Mouse (Mus musculus) CD4-positive naive resting alpha-beta T cell, adult 57 days (primary cell): ENCODE measurements around the gene Xlr3b. TPM values are rescaled to one million over a fixed set of nuclear protein-coding genes. Genes with fewer than 3 reads are reported as not detected.

ENCODE experiments used
- total RNA-seq: library from RNA; stranded (reverse); gene quantifications from one replicate; pipeline ENCODE4 v1.2.4, GENCODE M21; 2023

The Xlr3b gene
- 5.2 TPM for total RNA-seq

DNA sequence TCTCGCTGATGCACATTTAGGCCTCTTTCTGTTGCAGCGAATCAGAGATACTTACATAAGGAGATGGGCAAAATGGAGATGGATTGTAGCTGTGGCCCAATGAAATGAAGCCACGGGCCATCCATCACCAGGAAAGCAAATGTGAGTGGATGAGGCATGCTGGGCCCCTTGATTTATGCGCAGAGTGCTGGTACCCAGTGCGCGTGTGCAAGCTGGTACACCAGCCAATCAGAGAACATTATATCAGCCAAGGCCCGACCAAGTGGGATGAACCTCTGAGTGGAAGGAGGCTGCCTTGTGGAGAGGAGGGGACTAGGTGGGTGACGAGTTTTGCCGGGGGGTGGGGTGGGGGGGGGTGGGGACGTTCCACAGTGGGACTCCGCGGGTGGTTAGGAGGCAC lies at the start of gene Xlr3b:
TSS of gene Xlr3b (plus strand) at position 274 of the 400 bp plus-strand sequence.

DNA sequence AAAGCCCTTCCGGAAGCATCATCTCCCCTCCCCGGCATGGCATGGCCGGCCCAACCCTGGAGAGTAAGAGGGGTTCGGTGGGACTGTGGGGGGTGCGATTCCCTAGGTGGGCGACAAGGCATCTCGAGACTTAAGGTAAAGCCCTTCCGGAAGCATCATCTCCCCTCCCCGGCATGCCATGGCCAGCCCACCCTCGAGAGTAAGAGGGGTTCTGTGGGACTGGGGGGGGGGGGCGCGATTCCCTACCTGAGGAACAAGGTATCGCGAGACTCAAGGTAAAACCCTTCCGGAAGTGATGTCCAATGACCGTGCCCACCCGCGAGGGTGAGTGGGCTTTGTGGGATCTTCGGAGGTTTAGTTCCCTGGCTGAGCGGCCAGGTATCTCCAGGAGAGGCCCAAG lies 43.5 kb upstream of the Xlr3b start, which contains the start of gene Xlr5b:
TSS of gene Xlr5b (plus strand) at position 301 of the 400 bp plus-strand sequence.

GRCm38 (mm10) chrX:73149350-73149749 lies 42.7 kb upstream of the Xlr3b start, which contains the start of gene DXBay18:
Gene DXBay18 (minus strand): TSS chrX:73149450.

DNA sequence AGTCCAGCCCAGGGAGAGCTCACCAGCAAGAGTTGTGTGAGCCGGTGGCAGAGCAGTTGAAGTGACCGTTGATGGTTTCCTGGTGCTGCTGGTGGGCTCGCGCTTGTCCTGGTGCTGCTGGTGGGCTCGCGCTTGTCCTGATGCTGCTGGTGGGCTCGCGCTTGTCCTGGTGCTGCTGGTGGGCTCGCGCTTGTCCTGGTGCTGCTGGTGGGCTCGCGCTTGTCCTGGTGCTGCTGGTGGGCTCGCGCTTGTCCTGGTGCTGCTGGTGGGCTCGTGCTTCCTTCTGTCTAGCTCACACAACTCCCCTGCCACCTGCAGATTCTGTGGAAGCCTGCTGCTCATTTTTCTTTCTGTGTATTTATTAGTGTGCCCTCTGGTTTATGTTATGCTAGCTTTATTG lies 15.1 kb upstream of the Xlr3b start, which contains the start of gene Spin2d:
TSS of gene Spin2d (minus strand) at position 101 of the 400 bp plus-strand sequence.

DNA sequence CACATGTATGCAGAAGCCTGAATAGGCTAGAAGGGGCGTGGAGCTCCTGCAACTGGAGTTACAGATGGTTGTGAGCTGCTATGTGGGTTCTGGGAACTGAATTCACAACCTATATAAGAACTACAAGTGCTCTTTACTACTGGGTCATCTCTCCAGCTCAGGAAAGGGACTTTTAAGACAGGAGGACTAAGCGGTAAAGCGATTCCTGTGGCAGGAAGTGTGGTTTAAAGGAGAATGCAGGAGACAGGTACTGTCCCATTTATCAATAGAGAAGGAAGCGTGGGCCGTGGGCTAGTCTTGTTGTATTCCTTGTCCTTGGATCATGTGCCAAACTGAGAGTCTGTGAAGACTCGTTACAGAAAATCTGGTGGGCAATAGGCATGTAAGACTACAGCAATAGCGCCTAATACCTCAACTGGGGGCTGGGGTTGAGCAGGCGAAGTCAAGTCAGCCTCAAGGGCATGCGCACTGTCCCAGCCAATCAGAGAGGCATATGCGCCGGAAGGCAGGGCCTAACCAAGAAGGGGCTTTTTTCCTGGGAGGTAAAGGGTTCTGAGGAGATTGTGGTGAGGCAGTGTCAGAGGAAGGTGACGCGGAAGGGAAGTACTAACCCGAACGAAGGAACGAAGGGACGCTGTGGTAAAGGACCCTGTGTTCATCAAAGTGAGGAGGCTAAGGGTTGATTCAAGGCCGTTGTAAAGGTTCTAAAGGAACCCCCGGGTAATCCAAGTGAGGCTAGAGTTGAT lies 22.0 kb downstream of the Xlr3b start, which contains the start of gene Xlr4b:
TSS of gene Xlr4b (plus strand) at position 515 of the 746 bp plus-strand sequence.

DNA sequence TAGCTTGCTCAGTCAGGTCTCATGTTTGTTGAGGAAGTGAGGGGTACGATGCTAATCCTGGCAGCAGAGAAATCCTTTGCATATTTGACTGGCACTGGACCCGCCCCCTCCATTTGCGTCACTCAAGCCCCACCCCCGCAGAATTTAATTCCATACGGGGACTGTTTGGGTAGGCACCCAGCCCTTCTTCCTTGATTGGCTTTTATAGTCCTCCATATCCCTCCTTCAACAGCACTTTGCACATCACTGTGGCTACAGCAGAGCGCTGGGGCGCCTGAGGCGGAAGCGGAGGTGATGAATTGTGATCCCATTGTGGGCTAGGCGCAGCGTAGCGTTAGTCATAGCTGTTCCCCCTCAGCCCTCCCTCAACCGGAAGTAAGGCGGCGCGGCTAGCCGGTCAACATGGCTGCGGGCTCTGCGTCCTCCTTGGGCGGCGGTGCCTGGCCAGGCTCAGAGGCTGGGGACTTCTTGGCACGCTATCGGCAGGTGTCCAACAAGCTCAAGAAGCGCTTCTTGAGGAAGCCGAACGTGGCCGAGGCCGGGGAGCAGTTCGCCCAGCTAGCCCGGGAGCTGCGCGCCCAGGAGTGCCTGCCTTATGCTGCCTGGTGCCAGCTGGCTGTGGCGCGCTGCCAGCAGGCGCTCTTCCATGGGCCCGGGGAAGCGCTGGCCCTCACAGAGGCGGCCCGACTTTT lies 36.1 kb downstream of the Xlr3b start, which contains the start of gene F8a:
TSS of gene F8a (plus strand) at position 378 of the 692 bp plus-strand sequence.

GRCm38 (mm10) chrX:73242821-73243325 lies 50.9 kb downstream of the Xlr3b start, which contains the start of gene Xlr4c:
Gene Xlr4c (minus strand): TSS chrX:73243130.

Other genes with a start within 250 kb of the Xlr3b start
- gene Zfp185, start 204.9 kb upstream of the Xlr3b start, total RNA-seq = 1.4 TPM
- 1.7 TPM for gene Pnma5, start 155.1 kb upstream of the Xlr3b start, total RNA-seq
- gene Pnma3, start 127.4 kb upstream of the Xlr3b start, total RNA-seq = not detected
- gene Xlr4a, start 109.7 kb upstream of the Xlr3b start, total RNA-seq = 47.3 TPM
- gene Xlr3a, start 95.1 kb upstream of the Xlr3b start, total RNA-seq = 1.0 TPM
- gene Gm14685, start 75.2 kb upstream of the Xlr3b start, total RNA-seq = 1.7 TPM
- not detected for gene Xlr5b, start 43.4 kb upstream of the Xlr3b start, total RNA-seq
- not detected for gene DXBay18, start 42.8 kb upstream of the Xlr3b start, total RNA-seq
- not detected for gene Spin2d, start 15.2 kb upstream of the Xlr3b start, total RNA-seq
- 86.9 TPM for gene Xlr4b, start 22.1 kb downstream of the Xlr3b start, total RNA-seq
- gene F8a, start 36.1 kb downstream of the Xlr3b start, total RNA-seq = 18.5 TPM
- gene Xlr4c, start 50.9 kb downstream of the Xlr3b start, total RNA-seq = 60.6 TPM
- gene Xlr3c, start 73.2 kb downstream of the Xlr3b start, total RNA-seq = not detected
- not detected for gene Xlr5a, start 100.8 kb downstream of the Xlr3b start, total RNA-seq
- gene Xlr5c, start 100.8 kb downstream of the Xlr3b start, total RNA-seq = not detected
- not detected for gene Gm45015, start 144.6 kb downstream of the Xlr3b start, total RNA-seq
- 28.4 TPM for gene Zfp275, start 150.4 kb downstream of the Xlr3b start, total RNA-seq
- gene Gm18336, start 206.5 kb downstream of the Xlr3b start, total RNA-seq = not detected
- gene Zfp92, start 218.9 kb downstream of the Xlr3b start, total RNA-seq = not detected
- gene Trex2, start 243.1 kb downstream of the Xlr3b start, total RNA-seq = not detected